Mouse (Mus musculus) neural tube, embryonic 11.5 days (tissue): ENCODE data around the gene Ube3b. TPM values are rescaled to one million over a fixed set of nuclear protein-coding genes. Genes with fewer than 3 reads are reported as not detected.

ENCODE experiments used
- ATAC-seq: fragments of 200-750 bp; cut with Nextera tagmentation; 2 replicates; pipeline ENCODE4 v1.8.0; 2017; ENCODE audit warnings: moderate number of reproducible peaks, mild to moderate bottlenecking, moderate TSS enrichment, moderate library complexity; ENCODE audit not compliant: insufficient read depth, low FRiP score, low TSS enrichment
- DNase-seq: peaks from one replicate; pipeline ENCODE4 v3.0.0-alpha.2; 2015; ENCODE audit warnings: low spot score
- H3K27ac ChIP-seq: fragments of 300-500 bp; sonication (generic); 2 replicates; pipeline ENCODE4 v1.5.1; 2014; ENCODE audit warnings: low read depth, mild to moderate bottlenecking, low read length
- H3K27me3 ChIP-seq: fragments of 300-500 bp; sonication (generic); 2 replicates; pipeline ENCODE4 v1.6.1; 2014; ENCODE audit warnings: mild to moderate bottlenecking, low read length, mixed read lengths; ENCODE audit not compliant: control insufficient read depth, insufficient read depth
- H3K36me3 ChIP-seq: fragments of 300-500 bp; sonication (generic); 2 replicates; pipeline ENCODE4 v1.6.1; 2014; ENCODE audit warnings: mild to moderate bottlenecking, low read length, moderate library complexity, mixed read lengths; ENCODE audit not compliant: control insufficient read depth, insufficient read depth
- H3K4me1 ChIP-seq: fragments of 300-500 bp; sonication (generic); 2 replicates; pipeline ENCODE4 v1.6.1; 2014; ENCODE audit warnings: low read length, mixed read lengths; ENCODE audit not compliant: control insufficient read depth, insufficient read depth
- H3K4me2 ChIP-seq: fragments of 300-500 bp; sonication (generic); 2 replicates; pipeline ENCODE4 v1.6.1; 2014; ENCODE audit warnings: low read depth, mild to moderate bottlenecking, moderate library complexity
- H3K4me3 ChIP-seq: fragments of 300-500 bp; sonication (generic); 2 replicates; pipeline ENCODE4 v1.5.1; 2014; ENCODE audit warnings: low read depth, low read length
- H3K9ac ChIP-seq: fragments of 300-500 bp; sonication (generic); 2 replicates; pipeline ENCODE4 v1.6.1; 2014; ENCODE audit warnings: mild to moderate bottlenecking, low read length
- H3K9me3 ChIP-seq: fragments of 300-500 bp; sonication (generic); 2 replicates; pipeline ENCODE4 v1.6.1; 2016; ENCODE audit warnings: low read length; ENCODE audit not compliant: control insufficient read depth
- WGBS: fragments of 180-500 bp; shearing (Covaris S2); extraction: QIAGEN DNeasy Blood & Tissue Kit; methylation state at CpG from one replicate; pipeline ENCODE4 v1.1.7; 2014; 5-methylcytosine and 5-hydroxymethylcytosine counted together
- polyA plus RNA-seq: library from polyadenylated mRNA; unstranded; fragments of >200 nt; fragmentation: Nextera tagmentation; extraction: Ambion mirVana; gene quantifications from 2 replicates; pipeline ENCODE4 v1.2.1, GENCODE M21; 2014

Gene Ube3b
- polyA plus RNA-seq, 1 experiment from 2014 or later = 60.5 TPM

DNA sequence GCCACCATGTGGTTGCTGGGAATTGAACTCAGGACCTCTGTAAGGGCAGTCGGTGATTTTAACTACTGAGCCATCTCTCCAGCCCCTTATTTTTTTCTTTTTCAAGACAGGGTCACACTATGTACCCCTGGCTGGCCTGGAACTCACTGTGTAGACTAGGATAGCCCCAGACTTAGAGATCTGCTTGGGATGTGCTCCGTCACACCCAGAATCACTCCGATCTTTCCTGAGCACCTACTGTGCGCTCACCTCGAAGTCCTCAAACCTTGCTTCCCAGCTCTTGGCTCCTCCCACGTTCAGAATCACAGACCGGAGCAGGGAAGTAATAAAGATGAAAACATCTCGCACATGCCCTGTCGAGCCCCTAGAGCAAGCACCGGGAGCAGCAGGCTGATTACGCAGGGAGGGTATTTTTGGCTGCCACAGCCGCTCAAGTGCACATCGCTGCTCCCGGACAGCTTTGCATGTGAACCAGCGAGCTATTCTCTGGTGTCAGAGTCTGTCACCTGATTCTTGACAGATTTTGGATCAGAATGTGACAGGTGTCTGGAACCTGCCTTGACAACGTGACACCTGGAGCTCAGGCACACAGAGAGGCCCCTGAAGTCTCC lies 76.7 kb downstream of the Ube3b start:
- ATAC-seq (no peak), DNase-seq (no peak)
- 0 out of 2 replicates have a peak, but pooled peaks cover 4% of the 10 kb centered on the region for H3K4me1 ChIP-seq
- H3K9me3 ChIP-seq = no peaks in the 10 kb centered on the region
- no peak overlapping the region for H3K9ac ChIP-seq
- H3K27ac ChIP-seq = 0 out of 2 replicates have a peak overlapping the region, but pooled peaks have one; percentile 8
- H3K27me3 ChIP-seq = no peaks in the 10 kb centered on the region
- 82% methylated on average over 16 of the region's 16 CpGs for WGBS
- no peak overlapping the region for H3K4me2 ChIP-seq
- no peaks in the 10 kb centered on the region for H3K36me3 ChIP-seq
- H3K4me3 ChIP-seq = no peak overlapping the region

- no peaks in the 10 kb centered on the region for H3K27me3 ChIP-seq
- no peaks in the 10 kb centered on the region for H3K9me3 ChIP-seq
- 4% methylated on average over 7 of the region's 7 CpGs for WGBS
- peak; percentile 35; the same call in 1 of the 2 replicates for ATAC-seq
- no peak overlapping the region for H3K27ac ChIP-seq
- DNase-seq = peak; percentile 86
- no peak overlapping the region for H3K9ac ChIP-seq
- no peak overlapping the region for H3K4me2 ChIP-seq
- no peaks in the 10 kb centered on the region for H3K36me3 ChIP-seq
- no peak overlapping the region for H3K4me3 ChIP-seq
- H3K4me1 ChIP-seq = peaks cover 17% of the 10 kb centered on the region
These were observed 80.8 kb downstream of the Ube3b start for GRCm38 (mm10) chr5:114461238-114461637.

- H3K27ac ChIP-seq = no peak overlapping the region
- 81% methylated on average over 24 of the region's 24 CpGs for WGBS
- H3K4me1 ChIP-seq = peaks cover 26% of the 10 kb centered on the region
- DNase-seq (no peak), ATAC-seq (no peak)
- no peak overlapping the region for H3K4me2 ChIP-seq
- H3K4me3 ChIP-seq = no peak overlapping the region
- no peaks in the 10 kb centered on the region for H3K27me3 ChIP-seq
- no peaks in the 10 kb centered on the region for H3K9me3 ChIP-seq
- no peak overlapping the region for H3K9ac ChIP-seq
- no peaks in the 10 kb centered on the region for H3K36me3 ChIP-seq
These were observed 81.9 kb downstream of the Ube3b start for GRCm38 (mm10) chr5:114462067-114463040.

GRCm38 (mm10) chr5:114464561-114464960 lies 84.2 kb downstream of the Ube3b start:
- no peak for DNase-seq
- Histone ChIP-seq H3K4me2 (no peak overlapping the region), H3K36me3 (no peaks in the 10 kb centered on the region), H3K4me1 (peaks cover 31% of the 10 kb centered on the region), H3K9me3 (no peaks in the 10 kb centered on the region), H3K9ac (no peak overlapping the region), H3K4me3 (no peak overlapping the region), H3K27me3 (no peaks in the 10 kb centered on the region), H3K27ac (no peak overlapping the region)
- ATAC-seq = no peak
- WGBS = 77% methylated on average over 2 of the region's 2 CpGs

DNA sequence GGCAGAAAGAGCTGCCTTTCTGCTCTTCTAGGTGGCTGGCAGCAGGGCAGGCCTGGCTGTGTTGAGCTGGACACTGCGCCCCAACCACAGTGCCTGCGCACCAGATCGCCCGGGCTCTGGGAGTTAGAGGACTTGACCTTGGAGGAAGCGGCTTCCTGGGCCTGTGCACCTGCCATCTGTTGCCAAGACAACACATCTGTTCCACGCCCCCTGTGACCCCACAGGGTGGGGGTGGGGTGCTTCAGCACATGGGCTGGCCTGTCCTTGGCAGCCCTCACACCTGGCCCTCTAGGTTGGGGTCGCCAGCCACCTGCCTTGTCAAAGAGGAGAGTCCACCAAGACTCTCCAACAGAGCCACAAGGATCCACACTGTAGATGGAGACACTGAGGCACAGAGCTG lies 85.2 kb downstream of the Ube3b start:
- no peaks in the 10 kb centered on the region for H3K9me3 ChIP-seq
- 48% methylated on average over 7 of the region's 7 CpGs for WGBS
- no peak for DNase-seq
- ATAC-seq = no peak
- H3K4me1 ChIP-seq = peaks cover 31% of the 10 kb centered on the region
- no peak overlapping the region for H3K27ac ChIP-seq
- no peaks in the 10 kb centered on the region for H3K27me3 ChIP-seq
- no peak overlapping the region for H3K4me3 ChIP-seq
- no peaks in the 10 kb centered on the region for H3K36me3 ChIP-seq
- H3K4me2 ChIP-seq = no peak overlapping the region
- H3K9ac ChIP-seq = peak overlapping the region; percentile 14; the same call in 1 of the 2 replicates

- 3% methylated on average over 11 of the region's 11 CpGs for WGBS
- no peaks in the 10 kb centered on the region for H3K36me3 ChIP-seq
- H3K4me1 ChIP-seq = peaks cover 28% of the 10 kb centered on the region
- H3K9ac ChIP-seq = peak overlapping the region; percentile 29; the same call in 1 of the 2 replicates
- H3K4me3 ChIP-seq = peak overlapping the region; percentile 16
- no peaks in the 10 kb centered on the region for H3K9me3 ChIP-seq
- no peaks in the 10 kb centered on the region for H3K27me3 ChIP-seq
- no peak for DNase-seq
- H3K4me2 ChIP-seq = peak overlapping the region; percentile 35
- 0 out of 2 replicates have a peak, but pooled peaks have one; percentile 52 for ATAC-seq
- peak overlapping the region; percentile 85 for H3K27ac ChIP-seq
These were observed 86.6 kb downstream of the Ube3b start for GRCm38 (mm10) chr5:114467019-114467418.

DNA sequence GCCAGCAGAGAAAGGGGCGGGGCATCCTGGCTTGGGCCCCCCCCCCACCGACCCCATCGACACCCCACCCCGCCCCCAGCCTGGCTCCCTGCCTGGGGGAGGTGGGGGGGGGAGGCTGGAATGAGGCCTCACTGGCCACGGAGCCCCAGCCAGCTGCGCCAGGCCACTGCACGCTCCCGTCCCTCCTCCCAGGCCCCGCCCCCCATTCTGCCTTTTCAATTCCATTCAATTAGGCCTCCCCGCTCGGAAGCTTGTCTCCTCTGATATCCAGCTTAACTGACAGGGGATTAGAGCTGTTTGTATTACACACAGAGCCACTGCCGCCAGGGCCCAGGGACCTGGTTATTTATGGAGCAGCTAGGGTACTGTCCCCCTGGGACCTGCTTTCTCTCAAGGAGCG lies 87.0 kb downstream of the Ube3b start:
- H3K4me2 ChIP-seq = peak overlapping the region; percentile 35
- no peaks in the 10 kb centered on the region for H3K9me3 ChIP-seq
- H3K27ac ChIP-seq = peak overlapping the region; percentile 85
- WGBS = 3% methylated on average over 12 of the region's 13 CpGs
- ATAC-seq (peak; percentile 85), DNase-seq (peak; percentile 93)
- no peaks in the 10 kb centered on the region for H3K27me3 ChIP-seq
- H3K9ac ChIP-seq = peak overlapping the region; percentile 44
- peaks cover 28% of the 10 kb centered on the region for H3K4me1 ChIP-seq
- peak overlapping the region; percentile 16 for H3K4me3 ChIP-seq
- H3K36me3 ChIP-seq = no peaks in the 10 kb centered on the region

GRCm38 (mm10) chr5:114468007-114468406 lies 87.6 kb downstream of the Ube3b start:
- DNase-seq (no peak), ATAC-seq (no peak)
- peak overlapping the region; percentile 44; the same call in 1 of the 2 replicates for H3K9ac ChIP-seq
- no peaks in the 10 kb centered on the region for H3K9me3 ChIP-seq
- H3K4me3 ChIP-seq = no peak overlapping the region
- peak overlapping the region; percentile 85 for H3K27ac ChIP-seq
- peaks cover 28% of the 10 kb centered on the region for H3K4me1 ChIP-seq
- H3K36me3 ChIP-seq = no peaks in the 10 kb centered on the region
- H3K27me3 ChIP-seq = no peaks in the 10 kb centered on the region
- peak overlapping the region; percentile 35 for H3K4me2 ChIP-seq
- WGBS = 63% methylated on average over 4 of the region's 4 CpGs
